Comparison of ENCODE assay signal across 7 mouse cellular contexts in genomic region chr17:45432706-45433398, GRCm38 (mm10). TPM values are rescaled to one million over a fixed set of nuclear protein-coding genes. Genes with fewer than 3 reads are reported as not detected.
DNase-seq lines count a peak whose midpoint lies in the region; ATAC-seq and TF ChIP-seq lines count a peak whose summit lies in the region.

No protein-coding gene starts in this region.

- under 1% methylated on average over 60 of the region's 62 CpGs for WGBS in lung, adult 2 months
- WGBS in forebrain, embryonic 13.5 days: 2% methylated on average over 61 of the region's 62 CpGs
- 1% methylated on average over 62 of the region's 62 CpGs for WGBS in liver, embryonic 11.5 days
- WGBS in small intestine, adult 2 months: under 1% methylated on average over 62 of the region's 62 CpGs

- peak overlapping the region; percentile 93 for H3K9ac ChIP-seq in forebrain, embryonic 13.5 days
- peak overlapping the region; percentile 94 for H3K9ac ChIP-seq in liver, embryonic 11.5 days (ENCODE audit: low read depth, low read length)

- H3K9me3 ChIP-seq in forebrain, embryonic 13.5 days (replicated peaks): no peaks in the 10 kb centered on the region
- no peaks in the 10 kb centered on the region for H3K9me3 ChIP-seq in liver, embryonic 11.5 days (ENCODE audit: control insufficient read depth, low read length)

- no peak for DNase-seq in lung, adult 2 months
- DNase-seq in lung, postnatal 4 days: no peak
- no peak for DNase-seq in liver, embryonic 11.5 days (ENCODE audit: low spot score)
- no peak for DNase-seq in right cerebral cortex, adult 18-20 months

- no peak for TF ChIP-seq POLR2A in lung, adult 2 months (IDR thresholded peaks at IDR 0.05; ENCODE audit: borderline replicate concordance, extremely low read depth, low read depth, low read length)
- no peak for TF ChIP-seq POLR2A in bone marrow macrophage, adult 2 months (IDR thresholded peaks at IDR 0.05; ENCODE audit: borderline replicate concordance, low read depth, low read length)
- no peak for TF ChIP-seq POLR2A in small intestine, adult 2 months (IDR thresholded peaks at IDR 0.05; ENCODE audit: low read depth, low read length)

- H3K27me3 ChIP-seq in forebrain, embryonic 13.5 days: no peaks in the 10 kb centered on the region
- no peaks in the 10 kb centered on the region for H3K27me3 ChIP-seq in liver, embryonic 11.5 days (replicated peaks; ENCODE audit: control insufficient read depth, insufficient read depth, low read length)
- H3K27me3 ChIP-seq in small intestine, adult 2 months (ENCODE audit: control insufficient read depth, insufficient read depth, low read length): no peaks in the 10 kb centered on the region

- peak; percentile 84 for ATAC-seq in forebrain, embryonic 13.5 days
- ATAC-seq in liver, embryonic 11.5 days (replicated peaks; ENCODE audit: low FRiP score): peak; percentile 68

- H3K4me2 ChIP-seq in forebrain, embryonic 13.5 days: peak overlapping the region; percentile 92
- peak overlapping the region; percentile 78 for H3K4me2 ChIP-seq in liver, embryonic 11.5 days

- peaks cover 15% of the 10 kb centered on the region; the same call in 1 of the 2 replicates for H3K36me3 ChIP-seq in forebrain, embryonic 13.5 days (ENCODE audit: poor library complexity, severe bottlenecking)
- H3K36me3 ChIP-seq in liver, embryonic 11.5 days (ENCODE audit: control insufficient read depth, insufficient read depth, low read length): no peaks in the 10 kb centered on the region
- no peaks in the 10 kb centered on the region for H3K36me3 ChIP-seq in small intestine, adult 2 months (ENCODE audit: control insufficient read depth, insufficient read depth, low read length)

- TF ChIP-seq CTCF in lung, adult 2 months (IDR thresholded peaks at IDR 0.05; ENCODE audit: insufficient read depth, low read length): no peak
- TF ChIP-seq CTCF in bone marrow macrophage, adult 2 months (IDR thresholded peaks at IDR 0.05; ENCODE audit: low read depth, low read length): no peak
- TF ChIP-seq CTCF in small intestine, adult 2 months (IDR thresholded peaks at IDR 0.05; ENCODE audit: extremely low read depth, insufficient read length, insufficient replicate concordance, low read depth, low read length): no peak

- H3K27ac ChIP-seq in bone marrow macrophage, adult 2 months (ENCODE audit: insufficient read depth, low read depth, low read length): peak overlapping the region; percentile 93
- H3K27ac ChIP-seq in forebrain, embryonic 13.5 days: peak overlapping the region; percentile 94
- H3K27ac ChIP-seq in liver, embryonic 11.5 days (ENCODE audit: low read depth, low read length): peak overlapping the region; percentile 98
- H3K27ac ChIP-seq in small intestine, adult 2 months (ENCODE audit: insufficient read depth, low read depth, low read length): peak overlapping the region; percentile 93

- peak overlapping the region; percentile 96 for H3K4me3 ChIP-seq in lung, adult 2 months (replicated peaks; ENCODE audit: extremely low read depth, low read depth, low read length)
- peak overlapping the region; percentile 91 for H3K4me3 ChIP-seq in bone marrow macrophage, adult 2 months (ENCODE audit: insufficient read depth, low read length)
- H3K4me3 ChIP-seq in forebrain, embryonic 13.5 days: peak overlapping the region; percentile 87
- H3K4me3 ChIP-seq in liver, embryonic 11.5 days (ENCODE audit: low read depth, low read length): peak overlapping the region; percentile 97
- peak overlapping the region; percentile 78 for H3K4me3 ChIP-seq in small intestine, adult 2 months (ENCODE audit: low read depth, low read length)

- H3K4me1 ChIP-seq in lung, adult 2 months (ENCODE audit: control insufficient read depth, insufficient read depth, low read length): peaks cover 8% of the 10 kb centered on the region
- peaks cover 12% of the 10 kb centered on the region for H3K4me1 ChIP-seq in bone marrow macrophage, adult 2 months (ENCODE audit: control insufficient read depth, insufficient read depth, low read length)
- peaks cover 29% of the 10 kb centered on the region for H3K4me1 ChIP-seq in forebrain, embryonic 13.5 days
- peaks cover 15% of the 10 kb centered on the region for H3K4me1 ChIP-seq in liver, embryonic 11.5 days (replicated peaks; ENCODE audit: control insufficient read depth, insufficient read depth, low read length)
- H3K4me1 ChIP-seq in small intestine, adult 2 months (ENCODE audit: control insufficient read depth, insufficient read depth, insufficient read length, low read length): 0 out of 2 replicates have a peak, but pooled peaks cover 3% of the 10 kb centered on the region

RNA-seq across cellular contexts. Expression of gene Cdc5l, which starts 0.7 kb away (rescaled TPM):
- polyA plus RNA-seq in lung, adult 2 months (2012; rRNA removed): 5.1 and 7.9 TPM in 2 replicates
- polyA plus RNA-seq in bone marrow macrophage, adult 2 months (2012; ENCODE audit: insufficient read depth, insufficient read length, missing spikeins): 54.0 and 55.4 TPM in 2 replicates
- 79.9 and 81.9 TPM in 2 replicates for polyA plus RNA-seq in forebrain, embryonic 13.5 days (2015; fragmentation: Nextera tagmentation; extraction: Ambion mirVana)
- polyA plus RNA-seq in liver, embryonic 11.5 days (2014; fragmentation: Nextera tagmentation; extraction: Ambion mirVana): 62.1 and 68.1 TPM in 2 replicates
- 2.1 and 4.2 TPM in 2 replicates for polyA plus RNA-seq in small intestine, adult 2 months (2012; rRNA removed)

RNA-seq across cellular contexts. Expression of gene Spats1, which starts 42.4 kb away (rescaled TPM):
- polyA plus RNA-seq in lung, adult 2 months (2012; rRNA removed): 0.04 TPM in 1 of 2 replicates, not detected in the other
- polyA plus RNA-seq in bone marrow macrophage, adult 2 months (2012; ENCODE audit: insufficient read depth, insufficient read length, missing spikeins): not detected in 2 replicates
- 1.2 and 1.5 TPM in 2 replicates for polyA plus RNA-seq in forebrain, embryonic 13.5 days (2015; fragmentation: Nextera tagmentation; extraction: Ambion mirVana)
- polyA plus RNA-seq in liver, embryonic 11.5 days (2014; fragmentation: Nextera tagmentation; extraction: Ambion mirVana): 0.14 and 0.40 TPM in 2 replicates
- polyA plus RNA-seq in small intestine, adult 2 months (2012; rRNA removed): not detected in 2 replicates
